Mouse (Mus musculus) gonadal fat pad, adult 2 months (tissue): ENCODE results near the gene Vps13d. TPM values are rescaled to one million over a fixed set of nuclear protein-coding genes. Genes with fewer than 3 reads are reported as not detected.

Source experiments
- DNase-seq: peaks from one replicate; pipeline ENCODE4 v3.0.0-alpha.2; 2012; ENCODE audit warnings: low read depth
- polyA plus RNA-seq: library from polyadenylated mRNA; depleted of rRNA; stranded (reverse); fragments of >200 nt; gene quantifications from 2 replicates; pipeline ENCODE4 v1.2.3, GENCODE M21; 2012; rRNA removed

The Vps13d gene
- 26.4 and 38.4 TPM in 2 replicates for polyA plus RNA-seq

DNA sequence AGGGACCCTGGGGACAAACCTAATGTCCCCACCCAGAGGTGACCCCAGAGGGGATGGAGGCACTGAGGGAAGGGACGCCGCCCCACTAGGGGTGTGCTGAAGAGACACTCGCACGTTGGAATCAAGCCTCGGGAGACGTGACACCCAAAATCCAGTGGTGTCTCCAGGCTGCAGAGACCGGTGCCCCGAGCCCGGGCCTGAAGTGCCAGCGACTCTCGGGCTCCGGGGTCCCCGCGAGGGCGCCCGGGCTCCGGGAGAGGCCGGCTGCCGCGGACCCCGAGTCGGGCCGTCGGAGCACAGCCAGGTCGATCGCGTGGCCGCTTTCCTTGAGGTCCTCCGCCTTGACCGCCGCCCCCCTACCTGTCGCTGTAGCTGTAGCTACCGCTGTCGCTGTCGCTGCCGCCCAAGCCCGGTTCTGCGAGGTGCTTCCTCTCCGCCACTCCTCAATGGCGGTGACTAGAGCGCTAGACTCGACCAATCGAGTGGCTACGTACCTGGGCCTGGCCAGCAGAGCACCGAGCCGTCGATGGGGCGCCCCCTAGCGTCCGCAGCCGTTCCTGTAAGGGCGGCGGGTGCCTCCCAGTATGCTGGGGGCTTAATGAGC is at the start of gene Vps13d:
Gene Vps13d (minus strand): TSS at position 447 of the 604 bp plus-strand sequence.
- no peak for DNase-seq

DNA sequence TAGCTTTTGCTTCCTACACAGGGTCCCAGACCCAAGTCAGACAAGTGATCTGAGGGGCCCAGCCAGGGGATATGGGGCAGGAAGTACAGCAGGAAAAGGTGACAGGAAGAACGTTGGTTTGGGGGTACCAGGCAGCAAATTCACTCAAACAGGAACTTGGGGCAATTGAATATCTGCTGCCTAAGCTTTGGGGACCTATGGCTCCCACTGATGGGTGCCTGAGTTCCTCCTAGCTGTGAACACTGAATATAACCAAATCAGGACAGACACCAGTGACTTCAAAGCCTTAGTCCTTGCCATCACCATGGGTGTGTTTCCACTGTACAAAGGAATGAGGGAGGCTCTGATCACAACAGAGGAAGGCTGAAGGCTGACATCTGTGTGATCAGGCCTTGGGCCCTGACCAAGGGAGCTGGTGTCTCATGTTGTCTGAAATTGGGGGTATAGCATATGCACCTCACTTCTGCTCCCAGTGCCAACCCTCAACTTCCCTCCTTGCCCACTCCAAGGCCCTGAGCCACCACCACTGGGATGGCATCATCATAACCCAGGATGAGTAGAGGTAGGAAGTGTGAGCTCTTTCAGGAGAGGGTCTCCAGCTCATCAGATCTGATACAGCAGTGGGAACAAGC is 48.0 kb upstream of the Vps13d start:
- no peak for DNase-seq

DNA sequence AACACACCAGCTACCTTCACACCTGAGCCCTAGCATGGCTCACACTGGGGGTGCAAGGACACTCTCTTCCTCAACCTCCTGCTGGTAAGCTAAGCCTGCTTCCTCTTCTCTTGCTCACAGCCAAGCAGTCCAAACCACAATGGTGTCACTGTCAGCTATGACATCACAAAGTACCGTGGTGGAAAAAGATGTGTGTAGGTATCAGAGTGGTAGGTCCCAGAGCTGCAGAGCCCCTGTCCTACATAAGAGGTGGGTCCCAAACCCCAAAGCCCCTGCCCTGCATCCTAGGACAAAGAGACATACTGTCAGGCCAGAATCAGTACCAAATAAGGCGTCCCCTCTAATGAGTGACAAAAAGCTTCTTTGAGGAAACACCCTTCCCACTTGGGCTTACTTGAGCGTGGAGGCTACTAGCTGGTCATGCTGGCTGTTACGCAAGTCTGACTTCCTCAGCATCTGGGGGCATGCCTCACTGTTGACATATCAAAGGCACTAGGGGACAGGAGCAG is 46.0 kb upstream of the Vps13d start:
- DNase-seq, result no peak

DNA sequence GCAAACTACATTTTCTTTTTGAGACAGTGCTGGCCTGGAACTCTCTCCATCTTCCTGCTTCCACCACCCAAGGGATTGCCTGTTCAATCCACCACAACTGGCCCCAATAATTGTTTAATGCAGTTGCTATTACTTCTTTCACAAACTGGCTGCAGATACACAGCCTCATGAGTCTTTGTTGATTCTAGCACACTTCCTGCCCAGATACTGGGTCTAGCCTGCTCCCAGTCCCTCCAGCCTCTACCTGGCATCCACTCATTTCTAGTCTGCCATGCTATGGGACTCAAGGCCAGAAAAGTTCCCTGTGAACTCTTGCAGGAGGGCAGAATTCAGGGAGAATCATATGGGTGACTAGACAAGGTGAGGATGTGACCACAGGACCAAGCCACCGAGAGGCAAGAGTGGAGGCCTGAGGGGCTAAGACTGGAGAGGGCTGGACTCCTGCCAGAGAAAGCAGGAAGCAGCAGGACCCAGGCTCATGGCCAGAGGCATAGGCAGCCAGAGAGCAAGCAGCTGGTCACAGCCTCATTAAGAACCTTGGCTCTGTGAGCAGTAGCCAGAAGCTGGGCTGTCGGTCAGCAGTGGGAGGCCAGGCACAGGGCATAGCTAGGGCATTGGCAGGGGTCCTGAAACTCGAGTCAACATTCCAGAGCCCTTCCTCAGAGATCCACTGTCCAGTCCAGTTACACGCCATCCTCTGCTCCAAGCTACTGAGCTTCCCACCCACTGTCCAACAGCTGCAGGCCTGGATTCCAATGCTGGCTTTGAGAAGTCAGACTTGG is 44.4 kb upstream of the Vps13d start:
- DNase-seq, result no peak

DNA sequence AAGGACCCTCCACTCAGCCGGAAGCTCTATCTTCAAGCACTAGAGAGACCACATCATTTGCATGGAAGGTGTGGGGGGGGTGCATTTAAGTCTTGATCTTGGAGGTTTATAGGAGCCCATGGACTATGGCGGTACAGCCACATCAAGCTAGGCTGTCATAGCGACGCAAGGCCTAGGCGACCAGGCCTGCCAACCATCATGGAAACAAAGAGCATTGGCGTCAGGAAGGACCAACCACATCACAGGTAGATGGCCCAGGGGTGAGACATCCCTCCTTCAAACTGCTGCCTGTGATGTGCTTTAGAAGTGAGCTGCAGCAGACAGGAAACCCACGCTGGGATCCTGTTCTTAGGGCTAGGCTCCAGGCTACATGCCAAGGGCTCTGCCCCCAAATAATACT is 41.2 kb upstream of the Vps13d start:
- DNase-seq, result no peak

DNA sequence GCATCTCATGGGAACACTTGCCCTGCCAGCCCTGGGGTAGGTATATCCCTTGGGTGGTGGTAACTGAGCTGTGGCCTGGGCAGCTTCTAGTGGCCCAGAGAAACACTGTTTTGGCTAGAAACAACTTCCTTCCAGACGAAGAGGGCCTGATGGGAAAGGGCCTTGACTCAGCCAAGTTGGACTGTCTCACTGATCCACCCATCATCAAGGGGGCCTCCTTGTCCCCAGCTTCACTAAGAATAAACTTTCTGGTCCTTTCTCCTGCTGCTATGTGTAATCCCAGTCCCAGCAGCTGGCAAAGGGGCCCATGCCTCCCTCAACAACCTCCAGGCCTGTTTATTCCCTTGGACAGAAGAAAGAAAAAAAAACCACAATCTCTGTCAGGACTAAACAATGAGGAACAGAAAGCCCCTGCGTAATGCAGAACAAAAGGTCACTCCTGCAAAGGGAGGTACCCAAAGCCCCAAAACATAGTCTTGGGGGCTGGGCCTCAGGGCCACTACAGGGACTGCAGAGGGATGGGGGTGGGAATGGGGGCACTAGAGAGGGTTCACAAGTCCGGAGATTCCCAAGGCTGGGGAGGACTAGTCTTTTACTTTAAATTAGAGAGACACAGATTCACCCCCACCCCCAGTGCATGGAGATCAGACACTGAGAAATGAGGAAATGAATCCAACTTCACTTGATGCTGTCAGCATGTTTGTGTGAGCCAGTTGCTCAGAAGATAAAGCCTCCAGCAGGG is 38.9 kb upstream of the Vps13d start:
- no peak for DNase-seq

DNA sequence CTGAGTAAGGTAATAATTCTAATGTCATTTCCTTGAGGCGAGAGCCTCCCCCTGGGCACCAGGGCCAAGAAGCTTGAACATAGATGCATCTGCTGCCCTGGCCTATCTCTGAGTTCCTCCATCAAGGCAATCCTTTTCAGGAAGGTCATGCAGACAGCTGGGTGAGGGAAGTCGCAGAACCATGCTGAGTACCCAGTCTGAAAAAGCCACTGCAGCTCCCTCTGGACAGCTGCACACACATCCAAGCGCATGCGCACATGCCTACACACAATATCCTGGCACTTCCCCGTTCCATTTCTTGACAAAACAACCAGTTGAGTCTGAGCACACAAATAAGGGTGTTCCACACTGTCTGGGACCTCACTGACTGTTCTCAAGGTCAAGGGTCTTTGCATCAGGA is 36.9 kb upstream of the Vps13d start:
- no peak for DNase-seq

DNA sequence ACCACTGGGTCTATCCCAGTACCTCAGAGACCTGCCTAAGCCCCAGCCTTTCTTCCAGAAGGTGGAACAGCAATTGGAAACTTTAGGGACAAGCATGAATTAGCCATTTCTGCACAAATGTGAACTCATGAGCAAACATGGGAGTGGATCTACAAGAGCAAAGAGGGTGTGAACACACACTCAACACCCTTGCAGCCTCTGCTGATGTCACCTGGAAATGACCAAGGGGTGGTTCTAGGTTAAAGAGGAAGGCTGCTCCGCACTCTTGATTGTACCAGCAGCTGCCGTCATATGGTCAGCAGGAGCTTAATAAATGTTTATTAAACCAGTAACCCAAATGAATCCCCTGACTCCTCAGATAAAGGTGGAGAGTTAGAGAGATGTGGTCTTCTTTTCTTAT is 35.8 kb upstream of the Vps13d start:
- DNase-seq, result no peak

DNA sequence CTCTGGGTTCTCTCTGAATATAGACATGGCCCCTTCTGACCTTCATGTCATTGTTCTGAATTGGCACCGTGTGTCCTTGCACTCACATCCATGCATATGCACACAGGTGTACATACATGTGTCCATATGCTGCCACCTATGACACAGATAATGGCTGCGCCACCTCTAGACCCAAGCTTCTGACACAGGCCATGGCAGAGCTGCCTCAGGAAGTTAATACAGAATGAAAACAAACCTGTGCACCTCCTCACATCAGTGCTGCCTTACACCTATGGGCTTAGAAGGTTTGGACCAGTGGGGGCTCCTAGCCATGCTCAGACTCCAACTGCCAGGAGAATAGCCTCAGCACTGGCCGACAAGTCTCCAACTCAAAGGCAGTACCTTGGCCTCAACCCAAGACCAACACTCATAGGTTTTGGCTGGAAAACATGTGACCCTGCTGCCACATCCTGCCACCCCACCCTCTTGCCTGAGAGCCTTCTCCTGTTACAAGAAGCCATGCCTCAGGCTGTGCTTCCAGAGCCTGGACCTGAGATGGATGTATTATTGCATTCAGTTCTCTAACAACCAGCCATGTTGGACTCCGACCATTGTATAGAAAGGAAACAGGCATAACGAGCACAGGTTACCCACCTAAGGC is 34.8 kb upstream of the Vps13d start:
- DNase-seq, result no peak

DNA sequence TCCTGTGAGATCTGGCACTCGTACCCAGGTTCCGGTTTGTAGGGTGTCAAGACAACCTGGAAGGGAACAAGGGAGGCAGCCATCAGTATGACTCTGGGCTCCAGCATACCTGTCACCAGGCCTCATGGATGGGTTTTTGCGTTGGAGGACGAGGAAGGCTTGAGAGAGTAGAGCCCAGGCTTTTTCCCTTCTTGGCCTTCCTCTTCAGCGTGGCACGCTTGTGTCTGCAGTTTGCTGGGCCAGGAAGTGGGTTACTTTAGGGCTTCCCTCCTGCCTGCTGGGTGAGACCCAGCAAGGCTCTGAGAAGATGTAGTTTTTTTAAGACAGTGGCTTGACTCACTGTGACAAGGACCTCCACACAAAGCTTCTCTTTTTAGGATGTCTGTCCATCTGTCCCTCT is 34.2 kb upstream of the Vps13d start:
- no peak for DNase-seq

DNA sequence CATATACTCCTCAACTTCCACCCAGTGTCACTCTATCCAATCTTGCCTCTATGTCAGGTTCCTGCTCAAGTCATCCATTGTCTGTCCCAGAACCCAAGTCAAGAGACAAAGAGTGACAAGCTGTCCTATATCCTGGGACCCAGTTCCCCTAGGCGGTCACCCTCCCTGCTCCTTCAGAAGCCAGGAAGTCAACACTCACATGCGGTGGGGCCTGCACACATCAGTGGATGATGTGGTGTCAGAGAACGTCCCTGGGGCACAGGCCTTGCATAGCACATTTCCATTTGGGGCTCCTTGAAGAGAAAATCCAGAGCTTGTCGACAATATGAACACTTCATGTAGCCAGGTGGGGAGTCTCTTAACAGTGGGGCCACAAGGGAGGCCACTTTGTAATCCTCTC is 29.8 kb upstream of the Vps13d start:
- no peak for DNase-seq

DNA sequence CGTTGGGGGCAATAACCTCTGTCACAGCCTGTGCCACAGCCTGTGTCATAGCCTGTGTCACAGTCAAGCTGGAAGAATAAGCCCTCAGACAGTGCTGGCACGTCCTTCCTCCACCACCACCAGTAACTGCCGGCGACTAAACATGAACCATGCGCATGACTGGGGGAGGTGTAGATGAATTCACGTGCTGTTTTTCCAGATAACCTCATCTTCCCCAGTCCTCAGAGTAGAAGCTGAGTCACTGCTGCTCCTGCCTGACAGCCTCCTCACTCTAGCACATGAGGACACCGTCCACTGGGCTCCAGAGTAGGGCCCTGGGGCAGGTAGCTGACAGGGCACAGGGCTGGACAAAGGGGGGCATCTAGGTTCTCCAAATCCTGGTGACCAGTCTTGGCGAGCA is 27.3 kb upstream of the Vps13d start:
- DNase-seq, result no peak

DNA sequence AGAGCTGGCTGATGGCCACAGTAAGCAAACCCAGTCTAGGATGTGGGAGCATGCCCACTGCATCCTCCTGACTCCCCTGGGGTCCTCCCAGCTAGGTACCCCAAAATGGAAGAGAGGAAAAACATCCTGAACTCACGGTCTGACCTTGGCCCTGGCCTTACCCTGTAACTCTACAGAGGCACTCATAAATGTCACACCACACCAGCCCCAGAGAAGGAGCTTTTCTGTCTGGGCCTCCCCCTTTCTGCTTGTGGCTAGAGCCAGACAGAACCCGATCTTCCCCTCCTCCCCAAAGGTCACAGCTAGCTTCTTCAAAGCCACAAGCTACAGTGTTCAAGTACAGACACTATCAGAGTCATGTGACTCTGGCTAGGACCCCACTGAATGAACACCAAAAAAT is 26.6 kb upstream of the Vps13d start:
- no peak for DNase-seq

DNA sequence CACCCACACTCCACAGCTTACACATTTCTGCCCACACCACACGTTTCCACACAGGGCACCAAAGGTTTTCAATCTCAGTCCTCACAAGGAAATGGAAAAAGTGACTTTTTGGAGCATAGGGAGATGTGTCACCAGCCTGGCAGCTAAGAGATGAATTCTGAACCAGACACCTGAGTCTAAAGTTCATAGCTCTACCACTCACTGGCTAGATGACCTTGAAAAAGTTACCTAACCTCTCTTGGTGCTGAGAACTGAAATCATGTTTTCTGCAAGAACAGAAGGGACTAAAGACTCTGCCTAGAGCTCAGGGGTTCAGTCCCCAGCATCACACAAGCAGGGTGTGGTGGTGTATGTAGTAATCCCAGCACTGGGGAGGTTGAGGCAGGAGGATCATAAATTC is 25.2 kb upstream of the Vps13d start:
- no peak for DNase-seq

DNA sequence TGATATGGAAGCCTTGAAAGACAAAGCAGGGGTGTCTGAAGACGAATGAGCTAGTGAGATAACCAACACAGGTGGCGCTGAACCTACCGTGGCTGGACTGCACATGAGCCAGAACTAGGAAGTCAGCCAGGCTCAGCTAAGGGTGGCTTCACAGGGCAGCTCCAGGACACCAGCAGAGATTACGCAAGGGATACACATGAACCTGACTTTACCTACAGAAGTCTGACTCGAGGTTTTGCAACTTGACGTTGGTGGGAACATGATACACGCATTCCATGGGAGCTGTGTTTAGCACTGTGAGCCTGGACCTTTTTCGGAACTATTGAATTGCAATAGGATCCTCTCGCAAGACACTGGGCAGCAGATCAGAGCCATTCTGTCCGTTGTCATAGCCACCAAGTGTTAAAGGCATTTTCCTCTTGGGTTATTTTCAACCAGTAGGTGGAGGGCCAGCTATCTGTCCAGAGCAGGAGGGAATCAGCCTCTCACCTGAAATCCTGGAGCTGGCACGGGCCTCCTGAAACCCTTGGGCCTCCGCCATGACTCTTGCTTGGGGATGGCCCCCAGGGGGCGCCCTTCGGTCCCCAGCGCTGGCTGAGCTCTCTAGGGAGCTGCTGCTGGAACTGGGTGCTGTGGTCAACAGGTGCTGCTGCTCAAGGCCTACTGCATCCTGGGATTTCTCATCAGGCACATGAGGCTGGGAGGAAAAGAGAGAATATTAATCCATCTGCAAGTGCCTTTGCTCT is 24.6 kb upstream of the Vps13d start:
- no peak for DNase-seq

DNA sequence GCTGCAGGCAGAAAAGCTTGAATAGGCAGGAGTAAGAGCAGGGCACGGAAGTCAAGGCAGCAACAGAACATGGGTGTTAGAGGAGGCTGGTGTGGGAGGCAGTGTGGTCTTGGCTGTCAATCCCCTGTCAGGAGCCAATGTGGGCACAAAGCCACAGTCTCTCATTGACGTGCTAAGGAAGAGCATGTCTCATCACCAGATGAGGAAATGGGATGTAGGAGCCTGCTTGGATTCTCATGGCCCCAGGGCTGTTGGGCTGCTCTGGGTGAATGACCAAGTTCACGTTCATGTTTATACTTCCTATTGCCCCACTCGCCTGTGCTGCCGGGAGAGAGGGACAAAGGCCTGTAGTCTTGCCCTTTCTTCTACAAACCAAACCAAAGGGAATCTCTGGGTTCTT is 23.0 kb upstream of the Vps13d start:
- DNase-seq, result no peak

DNA sequence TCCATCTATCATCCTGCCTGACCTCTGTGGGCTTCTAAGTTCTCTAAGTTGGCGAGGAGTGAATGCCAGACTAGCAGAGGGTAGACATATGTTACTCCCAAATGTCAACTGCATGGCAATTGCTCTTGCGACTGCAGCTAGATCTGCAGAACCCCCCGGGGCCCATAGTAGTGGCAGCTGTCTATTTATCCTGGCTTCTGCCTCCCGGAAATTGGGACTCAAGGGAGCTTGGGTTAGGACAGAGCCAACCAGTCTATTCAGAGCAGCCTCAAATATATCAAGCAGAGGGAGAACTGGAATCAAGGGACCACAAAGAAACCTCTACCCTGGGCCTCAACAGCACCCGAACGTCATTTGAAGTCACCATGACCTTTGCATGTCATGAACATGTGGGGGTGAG is 22.2 kb upstream of the Vps13d start:
- no peak for DNase-seq

DNA sequence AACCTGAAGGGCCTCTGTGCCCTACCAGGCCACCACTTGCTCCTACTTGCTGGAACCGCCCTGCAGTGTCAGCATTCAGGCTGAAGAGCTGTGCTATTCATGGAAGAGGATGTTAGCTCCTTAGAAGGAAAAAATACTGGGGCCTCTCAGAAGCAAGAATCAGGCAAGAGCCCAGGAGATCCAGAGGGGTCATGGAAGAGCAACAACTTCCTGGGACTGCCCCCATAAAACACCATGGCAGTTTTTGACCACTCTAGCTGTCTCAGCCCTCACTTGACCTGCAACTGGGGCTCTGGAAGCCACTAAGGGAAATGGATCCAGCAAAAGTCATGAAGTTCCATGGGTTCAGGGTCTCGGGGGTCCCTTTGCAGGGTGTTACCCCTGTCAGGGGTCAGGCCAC is 20.6 kb upstream of the Vps13d start:
- no peak for DNase-seq

DNA sequence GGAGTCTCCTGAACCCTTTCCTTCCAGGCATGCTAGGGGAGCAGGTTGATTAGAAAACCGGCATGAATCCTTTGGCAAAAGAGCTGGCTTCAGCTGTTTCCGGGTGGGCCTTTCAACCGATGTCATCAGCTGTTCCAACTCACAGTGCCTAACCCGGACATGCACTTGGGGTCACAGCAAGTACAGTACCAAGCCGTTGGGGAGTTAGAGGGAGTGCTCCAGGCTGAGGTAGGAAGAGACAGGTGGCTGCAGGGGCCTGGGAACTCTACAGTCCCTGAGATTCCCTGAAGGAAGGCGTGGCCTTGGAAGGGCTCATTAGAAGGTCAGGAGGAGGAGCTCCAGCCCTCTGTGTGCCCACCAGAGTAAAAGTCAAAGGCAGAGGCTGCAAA is 20.0 kb upstream of the Vps13d start:
- no peak for DNase-seq

DNA sequence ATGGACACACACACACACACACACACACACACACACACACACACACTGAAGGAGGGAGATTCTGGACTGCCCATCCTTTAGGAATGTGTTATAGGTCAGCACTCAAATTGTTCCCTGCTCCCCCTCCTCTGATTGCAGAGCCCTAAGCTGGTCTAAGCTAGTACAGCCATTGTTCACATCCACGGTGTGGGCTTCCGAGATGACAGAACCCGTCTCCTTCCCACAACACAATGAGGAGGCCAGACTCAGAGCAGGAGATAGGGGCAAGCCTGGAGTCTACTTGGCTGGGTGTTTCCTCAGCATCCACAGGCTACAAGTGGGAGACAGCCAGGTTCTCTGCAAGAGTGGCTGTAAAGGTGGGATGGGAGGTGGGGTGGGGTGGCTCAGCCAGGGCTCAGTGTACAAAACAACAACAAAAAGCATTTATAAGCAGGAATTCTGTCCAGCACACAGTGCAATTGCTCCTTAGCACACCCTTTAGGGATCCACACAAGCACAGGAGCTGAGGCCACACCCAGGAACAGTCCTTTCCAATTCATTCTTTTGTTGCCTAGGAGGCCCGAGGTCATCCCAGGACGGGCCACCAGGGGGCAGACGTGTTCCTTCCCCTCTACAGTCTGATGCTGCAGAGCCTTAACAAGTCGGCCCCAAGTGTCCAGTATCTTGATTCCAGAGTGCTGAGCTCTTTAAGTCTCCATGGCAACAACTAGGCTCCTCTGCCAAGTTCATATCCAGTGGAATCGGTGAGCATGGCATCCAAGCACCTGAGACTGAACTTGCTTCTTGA is 19.4 kb upstream of the Vps13d start:
- DNase-seq, result no peak
